Mouse (Mus musculus) bone marrow macrophage, adult 2 months (primary cell): ENCODE measurements around the gene B4galt4. TPM values are rescaled to one million over a fixed set of nuclear protein-coding genes. Genes with fewer than 3 reads are reported as not detected.
"Not testable (repeated sequence)": the region's sequence is repeated elsewhere in the genome, so short reads cannot be mapped to it uniquely, and the experiment has no call there.

Experiments used
- H3K27ac ChIP-seq: 2 replicates; pipeline ENCODE4 v1.5.1; 2012; ENCODE audit warnings: low read depth, low read length; ENCODE audit not compliant: insufficient read depth
- H3K4me1 ChIP-seq: 2 replicates; pipeline ENCODE4 v1.6.1; 2012; ENCODE audit warnings: low read length; ENCODE audit not compliant: control insufficient read depth, insufficient read depth
- H3K4me3 ChIP-seq: 2 replicates; pipeline ENCODE4 v1.5.1; 2012; ENCODE audit warnings: mild to moderate bottlenecking, low read length, moderate library complexity; ENCODE audit not compliant: insufficient read depth
- CTCF ChIP-seq: IDR thresholded peaks from 2 replicates; pipeline ENCODE4 v1.5.1; 2012; ENCODE audit warnings: low read depth, mild to moderate bottlenecking, low read length, moderate library complexity
- POLR2A ChIP-seq: IDR thresholded peaks from 2 replicates; pipeline ENCODE4 v1.6.1; 2012; ENCODE audit warnings: mild to moderate bottlenecking, low read depth, low read length, borderline replicate concordance
- polyA plus RNA-seq: library from polyadenylated mRNA; stranded (reverse); fragments of >200 nt; gene quantifications from 2 replicates; pipeline ENCODE4 v1.2.4, GENCODE M21; 2012; ENCODE audit not compliant: missing spikeins, insufficient read depth, insufficient read length

Gene B4galt4
- polyA plus RNA-seq, 1 experiment = 9.8 TPM

- TF ChIP-seq CTCF (no peak), POLR2A (no peak)
- no peak overlapping the region for H3K27ac ChIP-seq
- no peak overlapping the region for H3K4me3 ChIP-seq
- peaks cover 8% of the 10 kb centered on the region for H3K4me1 ChIP-seq
Measured at GRCm38 (mm10) chr16:38785301-38785700, 43.2 kb downstream of the B4galt4 start.

GRCm38 (mm10) chr16:38789016-38789415 lies 47.0 kb downstream of the B4galt4 start:
- no peak overlapping the region for H3K4me3 ChIP-seq
- H3K4me1 ChIP-seq = peaks cover 14% of the 10 kb centered on the region
- H3K27ac ChIP-seq = no peak overlapping the region
- TF ChIP-seq POLR2A (no peak), CTCF (no peak)

DNA sequence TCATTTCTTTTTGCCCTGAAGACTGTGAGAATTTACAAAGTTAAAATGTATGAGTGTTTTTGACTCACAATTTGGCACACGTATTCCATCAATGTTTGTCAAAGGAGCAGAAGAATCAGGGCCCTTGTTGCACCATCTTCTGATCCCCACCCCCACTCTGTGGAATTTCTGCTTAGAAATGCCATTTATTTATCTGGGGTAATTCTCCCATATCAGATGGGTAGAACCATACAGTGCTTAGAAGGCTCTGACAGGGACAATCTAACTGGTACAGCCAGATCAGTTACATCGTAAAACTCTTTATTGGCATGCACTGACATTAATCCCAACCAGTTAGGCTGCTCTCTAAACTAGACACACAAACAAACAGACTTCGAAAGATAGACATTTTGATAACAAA lies 47.9 kb downstream of the B4galt4 start:
- no peak overlapping the region for H3K4me3 ChIP-seq
- no peak overlapping the region for H3K27ac ChIP-seq
- H3K4me1 ChIP-seq = peaks cover 14% of the 10 kb centered on the region
- TF ChIP-seq CTCF = no peak
- no peak for TF ChIP-seq POLR2A

- Histone ChIP-seq H3K4me3 (no peak overlapping the region), H3K4me1 (peaks cover 14% of the 10 kb centered on the region), H3K27ac (no peak overlapping the region)
- no peak for TF ChIP-seq CTCF
- no peak for TF ChIP-seq POLR2A
Measured at GRCm38 (mm10) chr16:38793120-38793519, 51.1 kb downstream of the B4galt4 start.

GRCm38 (mm10) chr16:38798957-38799450 lies 56.9 kb downstream of the B4galt4 start:
- Histone ChIP-seq H3K27ac (no peak overlapping the region), H3K4me1 (no peaks in the 10 kb centered on the region)

GRCm38 (mm10) chr16:38800091-38800490 lies 58.0 kb downstream of the B4galt4 start, which contains the start of gene Upk1b:
Upk1b (minus strand) TSS chr16:38800328.
- Histone ChIP-seq H3K27ac (no peak within 1 kb of the TSS), H3K4me3 (no peak within 1 kb of the TSS), H3K4me1 (no peaks in the 10 kb centered on the region)
- TF ChIP-seq POLR2A = no peak
- TF ChIP-seq CTCF = no peak

More at GRCm38 (mm10) chr16:38798957-38799450, 56.9 kb downstream of the B4galt4 start:
- TF ChIP-seq POLR2A = no peak
- no peak for TF ChIP-seq CTCF
- H3K4me3 ChIP-seq = no peak overlapping the region

DNA sequence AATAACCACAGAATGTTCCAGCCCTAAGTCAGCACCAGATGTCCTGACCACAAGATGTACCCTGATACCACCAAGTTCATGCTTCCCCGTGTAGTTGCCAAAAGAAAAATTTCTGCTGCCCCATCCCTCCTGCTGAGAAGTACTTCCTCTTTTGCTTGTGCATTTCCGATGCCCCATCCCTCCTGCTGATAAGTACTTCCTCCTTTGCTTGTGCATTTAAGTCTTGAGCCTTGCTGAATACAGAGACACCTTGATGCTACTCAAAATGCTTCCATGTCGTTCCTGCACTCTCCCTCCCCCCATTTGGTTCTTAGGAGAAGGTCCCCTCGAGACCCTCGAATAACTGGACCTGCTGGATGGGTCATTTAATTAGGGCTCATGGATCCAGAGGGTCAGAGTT lies 65.7 kb downstream of the B4galt4 start:
- H3K4me3 ChIP-seq, H3K27ac ChIP-seq, H3K4me1 ChIP-seq: not testable (repeated sequence)

GRCm38 (mm10) chr16:38810196-38810595 lies 68.1 kb downstream of the B4galt4 start:
- no peak for TF ChIP-seq POLR2A
- TF ChIP-seq CTCF = no peak
- H3K27ac ChIP-seq = no peak overlapping the region
- no peak overlapping the region for H3K4me3 ChIP-seq
- no peaks in the 10 kb centered on the region for H3K4me1 ChIP-seq

DNA sequence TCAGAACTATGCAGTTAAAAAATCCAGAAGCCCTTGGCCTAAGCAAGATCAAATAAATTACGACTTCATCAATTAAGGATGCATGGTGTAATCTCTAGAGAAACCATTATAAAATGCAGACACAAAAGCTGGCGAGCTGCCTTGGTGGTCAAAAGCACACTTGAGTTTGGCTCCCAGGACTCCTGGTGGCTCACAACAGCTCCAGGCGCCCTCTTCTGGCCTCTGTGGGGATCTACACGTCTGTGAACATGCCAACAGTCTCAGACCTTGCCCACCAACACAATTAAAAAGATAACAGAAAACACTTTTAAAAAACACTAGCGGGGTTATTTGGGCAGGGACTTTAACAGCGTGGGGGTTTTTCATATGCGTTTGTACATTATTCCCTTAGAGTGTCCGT lies 70.5 kb downstream of the B4galt4 start:
- no peak overlapping the region for H3K4me3 ChIP-seq
- TF ChIP-seq POLR2A = no peak
- TF ChIP-seq CTCF = peak; percentile 83
- H3K27ac ChIP-seq = no peak overlapping the region
- H3K4me1 ChIP-seq = no peaks in the 10 kb centered on the region

Other genes starting within 250 kb of the B4galt4 start
- gene Timmdc1, start 219.6 kb upstream of the B4galt4 start, polyA plus RNA-seq = 11.9 and 13.1 TPM in 2 replicates
- 26.0 and 28.2 TPM in 2 replicates for gene Poglut1, start 192.0 kb upstream of the B4galt4 start, polyA plus RNA-seq
- 25.9 and 30.2 TPM in 2 replicates for gene Tmem39a, start 183.6 kb upstream of the B4galt4 start, polyA plus RNA-seq
- gene Arhgap31, start 29.0 kb upstream of the B4galt4 start, polyA plus RNA-seq = 29.1 and 36.1 TPM in 2 replicates
- gene Upk1b, start 58.1 kb downstream of the B4galt4 start, polyA plus RNA-seq = not detected in 2 replicates
- not detected in 2 replicates for gene 4930435E12Rik, start 86.5 kb downstream of the B4galt4 start, polyA plus RNA-seq
- gene Igsf11, start 150.4 kb downstream of the B4galt4 start, polyA plus RNA-seq = not detected in 2 replicates